Mouse (Mus musculus): ENCODE results near the gene Nol11.
"Not testable (repeated sequence)": the region's sequence is repeated elsewhere in the genome, so short reads cannot be mapped to it uniquely, and the experiment has no call there.

The Nol11 gene

GRCm38 (mm10) chr11:107155292-107155691 is 33.9 kb downstream of the Nol11 start:
- no peak for DNase-seq (ENCODE audit: low read depth)

GRCm38 (mm10) chr11:107154431-107154830 is 34.8 kb downstream of the Nol11 start:
- no peak for DNase-seq (ENCODE audit: low read depth)

- DNase-seq (ENCODE audit: low read depth), result no peak
Observed at GRCm38 (mm10) chr11:107153645-107154044, 35.5 kb downstream of the Nol11 start.

- no peak for DNase-seq (ENCODE audit: low read depth)
Observed at GRCm38 (mm10) chr11:107151809-107152208, 37.4 kb downstream of the Nol11 start.

GRCm38 (mm10) chr11:107143956-107144355 is 45.2 kb downstream of the Nol11 start:
- DNase-seq (ENCODE audit: low read depth), result not testable (repeated sequence)

- no peak for DNase-seq (ENCODE audit: low read depth)
Observed at GRCm38 (mm10) chr11:107142382-107142781, 46.8 kb downstream of the Nol11 start.

GRCm38 (mm10) chr11:107140756-107141155 is 48.4 kb downstream of the Nol11 start:
- no peak for DNase-seq (ENCODE audit: low read depth)

GRCm38 (mm10) chr11:107138633-107139032 is 50.5 kb downstream of the Nol11 start:
- no peak for DNase-seq (ENCODE audit: low read depth)

- no peak for DNase-seq (ENCODE audit: low read depth)
Observed at GRCm38 (mm10) chr11:107137593-107137992, 51.6 kb downstream of the Nol11 start.

- DNase-seq (ENCODE audit: low read depth), result not testable (repeated sequence)
Observed at GRCm38 (mm10) chr11:107136458-107136857, 52.7 kb downstream of the Nol11 start.

- DNase-seq (ENCODE audit: low read depth), result no peak
Observed at GRCm38 (mm10) chr11:107135741-107136140, 53.4 kb downstream of the Nol11 start.

GRCm38 (mm10) chr11:107132426-107132825 is 56.8 kb downstream of the Nol11 start:
- no peak for DNase-seq (ENCODE audit: low read depth)

GRCm38 (mm10) chr11:107131749-107132421 is 57.3 kb downstream of the Nol11 start, which contains the start of gene Bptf:
TSS of gene Bptf (minus strand) at chr11:107132127.
- peak; percentile 43 for DNase-seq (ENCODE audit: low read depth)

- DNase-seq (ENCODE audit: low read depth), result no peak
Observed at GRCm38 (mm10) chr11:107130879-107131748, 58.1 kb downstream of the Nol11 start.

GRCm38 (mm10) chr11:107130221-107130788 is 58.9 kb downstream of the Nol11 start:
- DNase-seq (ENCODE audit: low read depth), result no peak

GRCm38 (mm10) chr11:107129641-107130040 is 59.5 kb downstream of the Nol11 start:
- DNase-seq (ENCODE audit: low read depth), result no peak

GRCm38 (mm10) chr11:107126716-107127115 is 62.5 kb downstream of the Nol11 start:
- not testable (repeated sequence) for DNase-seq (ENCODE audit: low read depth)

GRCm38 (mm10) chr11:107125011-107125410 is 64.2 kb downstream of the Nol11 start:
- DNase-seq (ENCODE audit: low read depth), result no peak

- no peak for DNase-seq (ENCODE audit: low read depth)
Observed at GRCm38 (mm10) chr11:107124327-107124731, 64.9 kb downstream of the Nol11 start.

- DNase-seq (ENCODE audit: low read depth), result no peak
Observed at GRCm38 (mm10) chr11:107117789-107118188, 71.4 kb downstream of the Nol11 start.

Data from fibroblast of lung, adult 2 months (primary cell).